Mouse (Mus musculus): ENCODE measurements at regions not wholly inside any gene's neighbourhood (a gene's known extent, or its start where the extent isn't known, plus 50 kb on each side); places are given as distances from the start of the nearest gene placed in this dataset. TPM values are rescaled to one million over a fixed set of nuclear protein-coding genes. Genes with fewer than 3 reads are reported as not detected.

DNA sequence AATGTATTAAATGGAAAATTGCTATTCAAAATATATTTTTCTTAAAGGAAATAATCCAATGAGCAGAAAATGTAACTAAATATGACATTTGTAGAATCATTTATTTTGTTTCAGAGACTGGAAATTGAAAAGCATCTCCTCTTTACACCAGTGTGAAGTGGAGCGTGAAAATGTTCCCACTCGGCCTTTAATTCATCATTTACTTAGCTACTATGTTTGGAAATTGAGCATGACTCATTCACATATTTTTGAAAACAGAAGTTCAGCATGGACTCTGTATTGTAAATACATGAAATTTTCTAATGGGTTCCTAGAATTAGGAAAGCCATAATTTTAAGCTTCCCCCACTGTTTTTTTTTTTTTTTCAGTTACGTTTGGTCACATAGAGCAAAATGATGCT lies 314.2 kb upstream of the Adam34 start:
- Histone ChIP-seq H3K9me3 (ENCODE audit: low read length) (no peaks in the 10 kb centered on the region), H3K27ac (ENCODE audit: low read length) (no peak overlapping the region), H3K4me2 (replicated peaks; ENCODE audit: low read depth, low read length) (no peak overlapping the region), H3K36me3 (ENCODE audit: insufficient read depth, low read length) (no peaks in the 10 kb centered on the region), H3K4me1 (ENCODE audit: insufficient read depth, low read length) (peaks cover 6% of the 10 kb centered on the region; the same call in 1 of the 2 replicates), H3K9ac (replicated peaks; ENCODE audit: low read length) (no peak overlapping the region), H3K4me3 (ENCODE audit: low read length) (no peak overlapping the region), H3K27me3 (ENCODE audit: insufficient read depth, low read length) (no peaks in the 10 kb centered on the region)
- 70% methylated on average over 3 of the region's 3 CpGs for WGBS
- ATAC-seq (ENCODE audit: low FRiP score, low TSS enrichment): no peak

Small RNA genes in the stretch of these regions (microRNA-seq; reads per million reads assigned to microRNA genes)
- not detected for gene Gm24591

Data from kidney, embryonic 16.5 days (tissue).